Mouse (Mus musculus): ENCODE measurements around the gene Myg1. TPM values are rescaled to one million over a fixed set of nuclear protein-coding genes. Genes with fewer than 3 reads are reported as not detected.

Gene Myg1
- total and polyA plus RNA-seq, 3 experiments = 105 to 132 (median 121) TPM

DNA sequence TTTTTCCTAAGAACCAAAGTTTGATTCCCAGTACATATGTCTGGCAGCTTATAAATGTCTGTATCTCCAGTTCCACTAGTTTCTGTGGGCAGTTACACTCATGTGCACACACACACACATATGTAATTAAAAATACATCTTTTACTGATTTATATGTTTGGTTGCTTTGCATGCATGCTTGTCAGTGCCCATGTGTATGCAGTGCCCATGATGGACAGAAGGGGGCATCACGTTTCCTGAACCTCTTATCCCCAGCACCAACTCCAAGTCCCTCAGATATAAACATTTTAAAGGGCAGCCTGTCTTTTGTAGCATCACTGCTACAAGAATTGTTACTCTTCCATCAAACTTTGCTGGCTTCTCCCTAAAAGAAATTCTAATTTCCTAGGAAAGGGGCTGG, 10.1 kb downstream of the Myg1 start:
- Histone ChIP-seq H3K4me3 (replicated peaks in 1 of 3; ENCODE audit: low read depth in 2 of 3, low read length in 2 of 3, poor library complexity in 1 of 3) (no peak overlapping the region), H3K4me2 (ENCODE audit: insufficient read depth, low read depth, poor library complexity, severe bottlenecking) (no peak overlapping the region), H3K4me1 (ENCODE audit: control insufficient read depth in 1 of 2, insufficient read depth in 2 of 2) (no peaks in the 10 kb centered on the region), H3K9ac (ENCODE audit: insufficient read depth, low read depth) (no peak overlapping the region), H3K79me2 (replicated peaks; ENCODE audit: control insufficient read depth, extremely low read depth, insufficient read depth, poor library complexity, severe bottlenecking) (no peaks in the 10 kb centered on the region), H3K27me3 (replicated peaks) (no peaks in the 10 kb centered on the region), H3K9me3 (replicated peaks; ENCODE audit: low read length) (no peaks in the 10 kb centered on the region), H3K27ac (ENCODE audit: insufficient read depth, low read depth) (no peak overlapping the region), H3K36me3 (replicated peaks in 1 of 2; ENCODE audit: control insufficient read depth in 1 of 2, insufficient read depth in 1 of 2, low read length in 1 of 2) (peaks cover 68 to 92% of the 10 kb centered on the region in 2 experiments)
- dilution Hi-C loops (cut with MboI; ENCODE audit: extremely low pct_ligation_motif_present, extremely low pct_unique_long_range_greater_than_20kb, low sequenced_read_pairs) = no loop called here
- in situ Hi-C loops (cut with MboI; ENCODE audit: low pct_ligation_motif_present, low pct_unique_long_range_greater_than_20kb, low sequenced_read_pairs) = no loop called here
- DNase-seq (ENCODE audit: extremely low read depth) = peak; percentile 80
- TF ChIP-seq IRF4 (IDR thresholded peaks at IDR 0.05; ENCODE audit: low read depth, low read length) = no peak
- TF ChIP-seq RAD21 (IDR thresholded peaks at IDR 0.05; ENCODE audit: low read depth, low read length) = peak; percentile 44
- TF ChIP-seq CTCF (conservative IDR thresholded peaks at IDR 0.05 in 1 of 2, IDR thresholded peaks at IDR 0.05 in 1 of 2; ENCODE audit: low read depth in 2 of 2, low read length in 2 of 2) = peak; percentile 74 to 88
- peak; percentile 78 for TF ChIP-seq SMC3 (IDR thresholded peaks at IDR 0.05; ENCODE audit: low read depth, low read length)
- no peak for TF ChIP-seq POLR2A (IDR thresholded peaks at IDR 0.05; ENCODE audit: low read depth, low read length)

- in situ Hi-C loops (cut with MboI; ENCODE audit: low pct_ligation_motif_present, low pct_unique_long_range_greater_than_20kb, low sequenced_read_pairs) = no loop called here
- Histone ChIP-seq H3K27ac (ENCODE audit: insufficient read depth, low read depth) (no peak overlapping the region), H3K36me3 (replicated peaks in 1 of 2; ENCODE audit: control insufficient read depth in 1 of 2, insufficient read depth in 1 of 2, low read length in 1 of 2) (peaks cover 49 to 82% of the 10 kb centered on the region in 2 experiments), H3K4me2 (ENCODE audit: insufficient read depth, low read depth, poor library complexity, severe bottlenecking) (no peak overlapping the region), H3K79me2 (replicated peaks; ENCODE audit: control insufficient read depth, extremely low read depth, insufficient read depth, poor library complexity, severe bottlenecking) (peaks cover 7% of the 10 kb centered on the region), H3K4me3 (replicated peaks in 1 of 3; ENCODE audit: low read depth in 2 of 3, low read length in 2 of 3, poor library complexity in 1 of 3) (no peak overlapping the region), H3K9me3 (replicated peaks; ENCODE audit: low read length) (no peaks in the 10 kb centered on the region), H3K9ac (ENCODE audit: insufficient read depth, low read depth) (no peak overlapping the region), H3K4me1 (ENCODE audit: control insufficient read depth in 1 of 2, insufficient read depth in 2 of 2) (peaks cover 0 to 8% of the 10 kb centered on the region in 2 experiments; a peak in 3 of 4 replicates), H3K27me3 (replicated peaks) (no peaks in the 10 kb centered on the region)
- dilution Hi-C loops (cut with MboI; ENCODE audit: extremely low pct_ligation_motif_present, extremely low pct_unique_long_range_greater_than_20kb, low sequenced_read_pairs) = no loop called here
- DNase-seq (ENCODE audit: extremely low read depth) = no peak
- TF ChIP-seq ZNF384 (IDR thresholded peaks at IDR 0.05; ENCODE audit: low read depth, low read length) = peak; percentile 55
- TF ChIP-seq ZC3H11A (IDR thresholded peaks at IDR 0.05; ENCODE audit: low read depth, low read length) = no peak
Measured at GRCm38 (mm10) chr15:102344490-102344889, 13.0 kb downstream of the Myg1 start.

DNA sequence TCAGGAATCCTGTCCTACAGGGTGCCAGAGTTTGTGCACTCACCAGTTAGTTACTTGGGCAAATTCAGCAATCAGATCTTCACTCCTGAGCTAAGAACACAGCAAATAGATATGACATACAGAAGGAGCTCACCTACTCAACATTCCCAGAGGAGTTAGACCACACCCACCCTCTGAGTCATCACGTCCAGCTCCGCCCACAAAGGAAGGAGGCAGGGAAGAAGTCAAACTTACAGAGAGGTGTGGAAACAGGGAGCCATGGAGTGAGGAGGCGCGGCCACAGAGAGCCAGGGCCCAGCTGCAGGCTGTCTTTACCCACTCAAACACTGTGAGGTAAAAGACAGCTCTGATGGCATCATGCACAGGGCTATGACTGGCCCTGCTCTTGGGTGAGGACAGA, 14.9 kb downstream of the Myg1 start:
- Histone ChIP-seq H3K4me1 (ENCODE audit: control insufficient read depth in 1 of 2, insufficient read depth in 2 of 2) (peaks cover 3 to 16% of the 10 kb centered on the region in 2 experiments; a peak in 3 of 4 replicates), H3K9me3 (replicated peaks; ENCODE audit: low read length) (no peaks in the 10 kb centered on the region), H3K79me2 (replicated peaks; ENCODE audit: control insufficient read depth, extremely low read depth, insufficient read depth, poor library complexity, severe bottlenecking) (peaks cover 15% of the 10 kb centered on the region), H3K4me2 (ENCODE audit: insufficient read depth, low read depth, poor library complexity, severe bottlenecking) (no peak overlapping the region), H3K36me3 (replicated peaks in 1 of 2; ENCODE audit: control insufficient read depth in 1 of 2, insufficient read depth in 1 of 2, low read length in 1 of 2) (peaks cover 38 to 68% of the 10 kb centered on the region in 2 experiments), H3K9ac (ENCODE audit: insufficient read depth, low read depth) (no peak overlapping the region), H3K27ac (ENCODE audit: insufficient read depth, low read depth) (no peak overlapping the region), H3K4me3 (replicated peaks in 1 of 3; ENCODE audit: low read depth in 2 of 3, low read length in 2 of 3, poor library complexity in 1 of 3) (no peak overlapping the region), H3K27me3 (replicated peaks) (no peaks in the 10 kb centered on the region)
- in situ Hi-C loops (cut with MboI; ENCODE audit: low pct_ligation_motif_present, low pct_unique_long_range_greater_than_20kb, low sequenced_read_pairs) = no loop called here
- no peak for TF ChIP-seq ELF1 (IDR thresholded peaks at IDR 0.05; ENCODE audit: low read depth, low read length)
- TF ChIP-seq E2F4 (IDR thresholded peaks at IDR 0.05; ENCODE audit: insufficient replicate concordance, low read depth, low read length) = no peak
- no peak for TF ChIP-seq CTCF (conservative IDR thresholded peaks at IDR 0.05 in 1 of 2, IDR thresholded peaks at IDR 0.05 in 1 of 2; ENCODE audit: low read depth in 2 of 2, low read length in 2 of 2)
- TF ChIP-seq MXI1 (IDR thresholded peaks at IDR 0.05; ENCODE audit: low read depth, low read length) = no peak
- TF ChIP-seq UBTF (IDR thresholded peaks at IDR 0.05; ENCODE audit: low read depth, low read length) = no peak
- TF ChIP-seq SIN3A (IDR thresholded peaks at IDR 0.05; ENCODE audit: low read length) = no peak
- no peak for TF ChIP-seq EP300 (IDR thresholded peaks at IDR 0.05; ENCODE audit: low read length)
- TF ChIP-seq CHD1 (IDR thresholded peaks at IDR 0.05; ENCODE audit: low read depth, low read length) = no peak
- no peak for TF ChIP-seq MAZ (IDR thresholded peaks at IDR 0.05; ENCODE audit: low read depth, low read length)
- no peak for TF ChIP-seq JUN (IDR thresholded peaks at IDR 0.05; ENCODE audit: insufficient read depth, low read depth, low read length)
- no peak for TF ChIP-seq POLR2A (IDR thresholded peaks at IDR 0.05; ENCODE audit: low read depth, low read length)
- dilution Hi-C loops (cut with MboI; ENCODE audit: extremely low pct_ligation_motif_present, extremely low pct_unique_long_range_greater_than_20kb, low sequenced_read_pairs) = no loop called here
- no peak for DNase-seq (ENCODE audit: extremely low read depth)
